Mouse (Mus musculus) CH12.LX (cell line): Measurements from ENCODE around the gene Myo5a. TPM values are rescaled to one million over a fixed set of nuclear protein-coding genes. Genes with fewer than 3 reads are reported as not detected.

Experiments
- DNase-seq: peaks from one replicate; pipeline ENCODE4 v3.0.0-alpha.2; 2013; ENCODE audit errors: extremely low read depth
- H3K27ac ChIP-seq: 2 replicates; pipeline ENCODE4 v1.5.1; 2012; ENCODE audit warnings: low read depth, mild to moderate bottlenecking, control low read depth, moderate library complexity; ENCODE audit not compliant: insufficient read depth
- H3K27me3 ChIP-seq: replicated peaks from 2 replicates; pipeline ENCODE3; 2012; ENCODE audit warnings: inconsistent platforms
- H3K36me3 ChIP-seq, 2 experiments: replicated peaks in 1 of 2; 2 replicates each; pipeline versions ENCODE3 to v1.6.1; 2012; ENCODE audit warnings: inconsistent platforms in 1 of 2, low read length in 1 of 2, mild to moderate bottlenecking in 1 of 2, mixed read lengths in 1 of 2, moderate library complexity in 1 of 2; ENCODE audit not compliant: control insufficient read depth in 1 of 2, insufficient read depth in 1 of 2
- H3K4me1 ChIP-seq, 2 experiments: 2 replicates each; pipeline ENCODE4 v1.6.1; 2012; ENCODE audit warnings: inconsistent platforms in 1 of 2, moderate library complexity in 1 of 2; ENCODE audit not compliant: insufficient read depth in 2 of 2, control insufficient read depth in 1 of 2
- H3K4me2 ChIP-seq: 2 replicates; pipeline ENCODE4 v1.6.1; 2012; ENCODE audit warnings: low read depth, mild to moderate bottlenecking, control low read depth; ENCODE audit not compliant: poor library complexity, insufficient read depth, severe bottlenecking
- H3K4me3 ChIP-seq, 3 experiments: fragments of 150-350 bp in 1 of 3; sonication (generic) in 1 of 3; replicated peaks in 1 of 3; 2 replicates each; pipeline versions ENCODE3 to v1.5.1; 2011 to 2012; ENCODE audit warnings: low read depth in 2 of 3, low read length in 2 of 3, mild to moderate bottlenecking in 2 of 3, moderate library complexity in 2 of 3, control low read depth in 1 of 3, improper control_type of control experiment in 1 of 3, inconsistent platforms in 1 of 3, mixed read lengths in 1 of 3; ENCODE audit not compliant: poor library complexity in 1 of 3
- H3K79me2 ChIP-seq: replicated peaks from 2 replicates; pipeline ENCODE4 v1.6.1; 2012; ENCODE audit warnings: mild to moderate bottlenecking, moderate library complexity; ENCODE audit not compliant: control insufficient read depth, poor library complexity, insufficient read depth, severe bottlenecking; ENCODE audit errors: extremely low read depth
- H3K9ac ChIP-seq: 2 replicates; pipeline ENCODE4 v1.6.1; 2012; ENCODE audit warnings: low read depth, mild to moderate bottlenecking, control low read depth, moderate library complexity; ENCODE audit not compliant: insufficient read depth
- H3K9me3 ChIP-seq: replicated peaks from 2 replicates; pipeline ENCODE3; 2012; ENCODE audit warnings: low read length, inconsistent platforms, mixed read lengths
- BHLHE40 ChIP-seq: IDR thresholded peaks from 2 replicates; pipeline ENCODE4 v1.6.1; 2011; ENCODE audit warnings: mild to moderate bottlenecking, low read depth, low read length, improper control_type of control experiment
- CTCF ChIP-seq, 2 experiments: IDR thresholded peaks in 1 of 2; conservative IDR thresholded peaks in 1 of 2; 2 replicates each; pipeline ENCODE4 v1.5.1; 2011 to 2012; ENCODE audit warnings: low read depth in 2 of 2, low read length in 2 of 2, improper control_type of control experiment in 1 of 2, inconsistent platforms in 1 of 2, mild to moderate bottlenecking in 1 of 2, moderate library complexity in 1 of 2
- ELF1 ChIP-seq: IDR thresholded peaks from 2 replicates; pipeline ENCODE4 v1.6.1; 2014; ENCODE audit warnings: low read depth, mild to moderate bottlenecking, inconsistent platforms, low read length, improper control_type of control experiment
- ETS1 ChIP-seq: conservative IDR thresholded peaks from 2 replicates; pipeline ENCODE4 v1.6.1; 2012; ENCODE audit warnings: low read depth, mild to moderate bottlenecking, inconsistent platforms, low read length, improper control_type of control experiment, moderate library complexity
- HCFC1 ChIP-seq: IDR thresholded peaks from 2 replicates; pipeline ENCODE4 v1.6.1; 2012; ENCODE audit warnings: low read depth, mild to moderate bottlenecking, inconsistent platforms, low read length, improper control_type of control experiment
- IRF4 ChIP-seq: IDR thresholded peaks from 2 replicates; pipeline ENCODE4 v1.6.1; 2014; ENCODE audit warnings: low read depth, mild to moderate bottlenecking, inconsistent platforms, low read length, improper control_type of control experiment
- KAT2A ChIP-seq: IDR thresholded peaks from 2 replicates; pipeline ENCODE4 v1.6.1; 2012; ENCODE audit warnings: low read length, improper control_type of control experiment, inconsistent platforms; ENCODE audit not compliant: insufficient replicate concordance
- MAX ChIP-seq: IDR thresholded peaks from 2 replicates; pipeline ENCODE4 v1.6.1; 2011; ENCODE audit warnings: low read length, improper control_type of control experiment
- MAZ ChIP-seq: IDR thresholded peaks from 2 replicates; pipeline ENCODE4 v1.6.1; 2012; ENCODE audit warnings: low read depth, mild to moderate bottlenecking, inconsistent platforms, low read length, improper control_type of control experiment, moderate library complexity
- MEF2A ChIP-seq: IDR thresholded peaks from 2 replicates; pipeline ENCODE4 v1.6.1; 2014; ENCODE audit warnings: low read depth, mild to moderate bottlenecking, inconsistent platforms, low read length, improper control_type of control experiment, borderline replicate concordance
- MXI1 ChIP-seq: IDR thresholded peaks from 2 replicates; pipeline ENCODE4 v1.6.1; 2011; ENCODE audit warnings: mild to moderate bottlenecking, low read depth, low read length, improper control_type of control experiment
- MYC ChIP-seq: IDR thresholded peaks from 2 replicates; pipeline ENCODE4 v1.6.1; 2011; ENCODE audit warnings: low read depth, mild to moderate bottlenecking, improper control_type of control experiment, low read length
- NELFE ChIP-seq: IDR thresholded peaks from 2 replicates; pipeline ENCODE4 v1.6.1; 2011; ENCODE audit warnings: low read depth, low read length, improper control_type of control experiment
- NRF1 ChIP-seq: IDR thresholded peaks from 2 replicates; pipeline ENCODE4 v1.6.1; 2014; ENCODE audit warnings: low read depth, mild to moderate bottlenecking, inconsistent platforms, low read length, improper control_type of control experiment, moderate library complexity
- PAX5 ChIP-seq: IDR thresholded peaks from 2 replicates; pipeline ENCODE4 v1.6.1; 2012; ENCODE audit warnings: low read length, inconsistent platforms, mixed read lengths
- POLR2AphosphoS2 ChIP-seq: IDR thresholded peaks from 2 replicates; pipeline ENCODE4 v1.6.1; 2011; ENCODE audit warnings: low read depth, low read length, improper control_type of control experiment
- RCOR1 ChIP-seq: conservative IDR thresholded peaks from 2 replicates; pipeline ENCODE4 v1.6.1; 2012; ENCODE audit warnings: low read depth, mild to moderate bottlenecking, inconsistent platforms, low read length, improper control_type of control experiment
- SIN3A ChIP-seq: IDR thresholded peaks from 2 replicates; pipeline ENCODE4 v1.6.1; 2012; ENCODE audit warnings: low read length, improper control_type of control experiment, inconsistent platforms
- TBP ChIP-seq: conservative IDR thresholded peaks from 2 replicates; pipeline ENCODE4 v1.6.1; 2011; ENCODE audit warnings: low read depth, low read length, improper control_type of control experiment
- TCF12 ChIP-seq: IDR thresholded peaks from 2 replicates; pipeline ENCODE4 v1.6.1; 2014; ENCODE audit warnings: low read depth, mild to moderate bottlenecking, inconsistent platforms, low read length, improper control_type of control experiment
- USF1 ChIP-seq: IDR thresholded peaks from 2 replicates; pipeline ENCODE4 v1.6.1; 2014; ENCODE audit warnings: low read depth, mild to moderate bottlenecking, inconsistent platforms, low read length, improper control_type of control experiment
- USF2 ChIP-seq: conservative IDR thresholded peaks from 2 replicates; pipeline ENCODE4 v1.6.1; 2011; ENCODE audit warnings: low read depth, low read length, improper control_type of control experiment
- ZC3H11A ChIP-seq: IDR thresholded peaks from 2 replicates; pipeline ENCODE4 v1.6.1; 2012; ENCODE audit warnings: low read depth, mild to moderate bottlenecking, inconsistent platforms, low read length, improper control_type of control experiment
- ZNF384 ChIP-seq: IDR thresholded peaks from 2 replicates; pipeline ENCODE4 v1.6.1; 2012; ENCODE audit warnings: low read depth, low read length, improper control_type of control experiment, inconsistent platforms
- dilution Hi-C: fragments of 300-500 bp; cut with MboI; formaldehyde crosslinking; loops from 2 replicates; pipeline ENCODE4 v1.14.3; 2020; ENCODE audit warnings: low sequenced_read_pairs; ENCODE audit not compliant: extremely low pct_unique_long_range_greater_than_20kb, extremely low pct_ligation_motif_present
- in situ Hi-C: fragments of 300-500 bp; cut with MboI; formaldehyde crosslinking; loops from 3 replicates; pipeline ENCODE4 v1.14.3; 2019; ENCODE audit warnings: low sequenced_read_pairs, low pct_ligation_motif_present, low pct_unique_long_range_greater_than_20kb, mixed read lengths
- polyA plus RNA-seq: library from polyadenylated mRNA; unstranded; fragments of >175 nt; gene quantifications from 2 replicates; pipeline ENCODE4 v1.2.1, GENCODE M21; 2012; ENCODE audit warnings: low read depth; ENCODE audit not compliant: insufficient read length
- total RNA-seq, 2 experiments: library from RNA; depleted of rRNA; stranded (reverse); fragments of 300-350 nt in 1 of 2; fragments of >200 nt in 1 of 2; gene quantifications; 2 replicates each; pipeline ENCODE4 v1.2.3; 2012 to 2014

Gene Myo5a
- total and polyA plus RNA-seq, 3 experiments = 55.0 to 107 (median 66.6) TPM

- H3K36me3 ChIP-seq = peaks cover 46 to 85% of the 10 kb centered on the region in 2 experiments
- no peaks in the 10 kb centered on the region for H3K9me3 ChIP-seq
- H3K4me2 ChIP-seq = no peak overlapping the region
- no peaks in the 10 kb centered on the region for H3K27me3 ChIP-seq
- H3K79me2 ChIP-seq = no peaks in the 10 kb centered on the region
- no peak overlapping the region for H3K27ac ChIP-seq
- in situ Hi-C loops (no loop called here), dilution Hi-C loops (no loop called here)
- no peak overlapping the region for H3K4me3 ChIP-seq
- H3K4me1 ChIP-seq = no peaks in the 10 kb centered on the region; a peak in 1 of 4 replicates
- DNase-seq = no peak
- H3K9ac ChIP-seq = no peak overlapping the region
- TF ChIP-seq NRF1 = no peak
- no peak for TF ChIP-seq HCFC1
- no peak for TF ChIP-seq USF1
- TF ChIP-seq PAX5 = no peak
- no peak for TF ChIP-seq ETS1
- no peak for TF ChIP-seq ELF1
- no peak for TF ChIP-seq ZNF384
- no peak for TF ChIP-seq USF2
- TF ChIP-seq SIN3A = no peak
- no peak for TF ChIP-seq MAX
- no peak for TF ChIP-seq IRF4
Measured at GRCm38 (mm10) chr9:75171721-75172120, 100.9 kb downstream of the Myo5a start.

GRCm38 (mm10) chr9:75187646-75188260, 116.9 kb downstream of the Myo5a start:
- no peak overlapping the region for H3K9ac ChIP-seq
- in situ Hi-C loops = no loop called here
- no peaks in the 10 kb centered on the region for H3K79me2 ChIP-seq
- H3K27ac ChIP-seq = no peak overlapping the region
- no peak for DNase-seq
- H3K27me3 ChIP-seq = no peaks in the 10 kb centered on the region
- H3K4me3 ChIP-seq = no peak overlapping the region
- H3K36me3 ChIP-seq = peaks cover 49 to 79% of the 10 kb centered on the region in 2 experiments
- H3K4me1 ChIP-seq = peaks cover 0 to 8% of the 10 kb centered on the region in 2 experiments; a peak in 2 of 4 replicates
- TF ChIP-seq MYC = no peak
- no peak for TF ChIP-seq ZC3H11A
- no peak for TF ChIP-seq POLR2AphosphoS2
- no peak for TF ChIP-seq TCF12
- no peak for TF ChIP-seq CTCF (conservative IDR thresholded peaks at IDR 0.05 in 1 of 2, IDR thresholded peaks at IDR 0.05 in 1 of 2; ENCODE audit: low read depth in 2 of 2, low read length in 2 of 2)
- no peak for TF ChIP-seq BHLHE40
- TF ChIP-seq ELF1 = no peak
- TF ChIP-seq MXI1 = no peak
- no peak for TF ChIP-seq MAZ
- no peak for TF ChIP-seq RCOR1
- TF ChIP-seq ETS1 = no peak
- no peak for TF ChIP-seq TBP
- no peak for TF ChIP-seq NELFE
- no peak for TF ChIP-seq MEF2A
- no peak for TF ChIP-seq KAT2A
- no peak overlapping the region for H3K4me2 ChIP-seq
- dilution Hi-C loops = no loop called here
- no peaks in the 10 kb centered on the region for H3K9me3 ChIP-seq
